Mouse (Mus musculus): ENCODE results near the gene Gm45213. TPM values are rescaled to one million over a fixed set of nuclear protein-coding genes. Genes with fewer than 3 reads are reported as not detected.
A peak's percentile ranks its signal among the peaks of the same experiment; 100 is the strongest.

The Gm45213 gene
- total RNA-seq (2021) = not detected
- long read RNA-seq = 0 reads

- no peak for DNase-seq (ENCODE audit: low spot score in 2 of 2)
Measured at GRCm38 (mm10) chr7:66043552-66044459, at the start of gene Gm45213. TSS of gene Gm45213 (plus strand) at chr7:66043602.

DNA sequence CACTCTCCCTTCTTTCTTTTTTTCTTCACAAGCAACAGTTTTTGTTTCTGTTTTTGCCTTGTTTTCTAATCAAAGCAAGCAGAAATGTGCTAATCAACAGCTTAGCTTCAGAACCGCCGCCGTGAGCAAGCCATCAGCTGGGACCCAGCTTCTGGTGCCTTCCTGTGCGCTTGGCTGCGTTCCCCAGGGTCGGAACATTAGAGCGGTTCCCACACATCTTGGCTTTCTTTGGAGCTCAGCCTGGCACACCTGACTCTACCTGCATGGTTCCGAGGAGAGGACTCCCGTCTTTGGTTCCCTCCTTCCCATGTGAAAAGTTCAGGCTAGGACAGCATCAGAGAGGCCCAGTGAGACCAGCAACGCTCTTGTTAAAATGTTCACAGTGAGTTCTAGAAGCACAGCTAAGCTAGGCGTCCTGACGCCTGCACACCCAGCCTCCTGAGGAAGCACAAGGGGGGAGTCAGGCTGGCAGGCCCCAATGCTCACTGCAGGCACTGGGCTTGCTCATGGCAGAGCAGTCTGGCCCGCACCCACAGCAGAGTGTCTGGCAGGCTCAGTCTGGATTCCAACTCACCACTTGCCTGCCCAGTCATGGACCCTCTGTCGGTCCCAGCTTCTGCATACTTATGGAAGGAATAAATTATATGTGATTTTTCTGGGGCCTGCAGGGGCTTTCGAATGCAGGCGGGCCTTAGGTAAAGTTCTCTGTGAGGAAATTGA is 42.2 kb upstream of the Gm45213 start:
- DNase-seq (ENCODE audit: low spot score in 2 of 2) = peak; percentile 33 to 38

DNA sequence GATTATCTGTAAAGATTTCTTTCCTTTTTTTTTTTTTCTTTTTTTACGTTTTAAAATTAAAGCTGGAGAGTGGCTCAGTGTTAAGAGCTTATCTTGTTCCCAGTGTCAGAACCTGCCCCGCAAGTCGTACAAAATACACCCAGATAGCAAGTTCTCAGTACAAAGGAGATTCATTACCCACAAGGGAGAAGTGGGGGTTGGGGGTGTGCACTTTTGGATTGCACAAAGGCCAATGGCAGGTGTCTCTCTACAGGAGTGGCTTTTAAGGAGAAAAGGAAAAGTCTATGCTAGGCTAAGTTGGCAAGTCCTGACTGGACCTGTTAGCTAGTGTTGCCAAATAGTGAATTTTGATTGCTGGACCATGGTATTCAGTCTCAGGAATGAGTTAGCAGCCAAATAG is 41.6 kb upstream of the Gm45213 start:
- DNase-seq (ENCODE audit: low spot score in 2 of 2) = no peak

- no peak for DNase-seq (ENCODE audit: low spot score in 2 of 2)
Measured at GRCm38 (mm10) chr7:66003447-66003846, 40.0 kb upstream of the Gm45213 start.

DNA sequence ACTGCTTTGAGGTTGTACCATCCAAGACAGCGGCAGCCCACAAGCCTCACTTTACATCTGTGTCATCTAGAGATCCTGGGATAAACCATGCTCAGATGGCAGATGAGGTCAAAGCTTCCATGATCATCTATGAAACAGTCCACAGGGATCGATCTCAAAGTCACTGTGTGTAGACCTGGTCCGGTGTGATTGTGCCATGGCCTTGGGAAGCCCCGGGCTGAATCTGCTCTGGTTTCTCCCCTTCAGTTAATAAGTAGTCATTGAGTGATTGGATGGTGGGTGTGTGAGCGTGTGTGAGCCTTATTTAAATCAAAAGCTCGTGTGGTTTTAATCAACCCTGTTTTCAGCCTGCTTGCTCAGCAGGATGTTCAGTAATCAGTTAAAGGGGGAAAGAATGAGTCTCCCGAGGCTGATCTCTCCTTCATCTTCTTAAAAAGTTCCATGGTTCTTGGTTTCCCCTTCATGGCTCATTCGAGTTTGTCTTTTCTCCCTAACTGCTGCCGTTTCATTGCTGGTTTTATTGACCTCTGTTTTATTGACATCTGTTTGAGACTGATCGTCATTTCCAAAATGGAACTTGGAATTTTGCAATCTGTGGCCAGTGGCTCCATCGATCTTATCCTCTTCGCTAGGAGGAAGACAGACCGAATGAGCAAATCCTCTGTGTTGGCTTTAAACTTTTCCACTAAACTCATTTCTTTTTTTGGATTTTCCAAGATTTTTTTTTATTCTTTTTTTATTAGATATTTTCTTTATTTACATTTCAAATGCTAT is 39.4 kb upstream of the Gm45213 start:
- DNase-seq (ENCODE audit: low spot score in 2 of 2) = no peak

DNA sequence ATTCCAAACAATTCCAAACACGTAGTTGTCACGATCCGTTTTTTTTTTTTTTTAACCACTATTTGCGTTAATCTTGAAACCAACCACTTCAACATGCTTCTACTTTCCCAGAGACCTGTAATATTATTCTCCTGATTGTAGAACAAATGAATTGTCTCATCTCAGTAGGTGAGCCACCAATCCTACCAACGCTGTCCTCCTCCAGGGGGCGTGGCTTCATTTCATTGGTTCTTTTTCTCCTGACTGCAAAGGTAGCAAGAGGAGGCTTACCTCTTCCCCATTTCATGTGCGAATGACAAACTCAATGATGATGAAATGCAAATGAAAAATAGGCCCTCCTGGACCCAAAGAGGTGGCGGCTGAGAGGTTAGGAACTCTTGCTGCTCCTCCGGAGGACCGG is 38.3 kb upstream of the Gm45213 start:
- no peak for DNase-seq (ENCODE audit: low spot score in 2 of 2)

- DNase-seq (ENCODE audit: low spot score in 2 of 2) = no peak
Measured at GRCm38 (mm10) chr7:66008161-66008891, 35.1 kb upstream of the Gm45213 start.

DNA sequence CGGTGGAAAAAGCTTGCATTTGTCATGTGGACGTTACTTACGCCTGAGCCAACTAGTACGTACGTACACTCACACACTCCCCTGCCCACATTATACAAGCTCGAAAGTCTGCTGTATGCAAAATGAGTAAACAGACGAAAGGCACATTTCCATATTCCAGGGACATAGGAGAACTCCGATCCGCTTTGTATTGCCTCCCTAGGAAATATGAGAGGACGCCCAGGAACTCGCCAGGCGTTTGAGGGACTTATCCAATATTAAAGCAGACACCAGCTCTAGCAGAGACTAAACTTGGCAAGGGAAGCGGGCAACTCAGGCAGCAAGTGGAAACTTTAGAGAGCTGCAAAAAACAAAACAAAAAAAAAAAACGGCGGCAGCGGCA is 34.5 kb upstream of the Gm45213 start:
- no peak for DNase-seq (ENCODE audit: low spot score in 2 of 2)

GRCm38 (mm10) chr7:66010518-66010917 is 32.9 kb upstream of the Gm45213 start:
- no peak for DNase-seq (ENCODE audit: low spot score in 2 of 2)

DNA sequence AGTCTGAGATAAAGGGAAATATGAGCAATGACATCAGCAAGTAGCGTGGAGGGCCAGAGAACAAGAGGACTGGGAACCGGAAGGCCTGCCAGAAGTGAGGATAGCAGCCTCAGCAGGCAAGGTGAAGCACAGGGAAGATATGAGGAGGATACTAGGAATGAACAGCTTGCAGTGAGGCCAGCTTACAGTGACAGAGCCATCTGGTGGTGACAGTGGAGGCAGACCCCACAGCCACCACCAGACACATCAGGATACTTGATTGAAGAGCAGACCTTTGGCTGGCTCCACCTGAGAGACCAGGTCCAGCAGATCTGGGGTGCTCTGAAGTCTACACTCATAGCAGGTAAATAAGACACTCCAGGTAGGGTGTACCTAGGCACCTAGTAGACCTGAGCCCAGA is 15.7 kb upstream of the Gm45213 start:
- DNase-seq (ENCODE audit: low spot score in 2 of 2) = no peak

- no peak for DNase-seq (ENCODE audit: low spot score in 2 of 2)
Measured at GRCm38 (mm10) chr7:66028766-66029512, 14.5 kb upstream of the Gm45213 start.

DNA sequence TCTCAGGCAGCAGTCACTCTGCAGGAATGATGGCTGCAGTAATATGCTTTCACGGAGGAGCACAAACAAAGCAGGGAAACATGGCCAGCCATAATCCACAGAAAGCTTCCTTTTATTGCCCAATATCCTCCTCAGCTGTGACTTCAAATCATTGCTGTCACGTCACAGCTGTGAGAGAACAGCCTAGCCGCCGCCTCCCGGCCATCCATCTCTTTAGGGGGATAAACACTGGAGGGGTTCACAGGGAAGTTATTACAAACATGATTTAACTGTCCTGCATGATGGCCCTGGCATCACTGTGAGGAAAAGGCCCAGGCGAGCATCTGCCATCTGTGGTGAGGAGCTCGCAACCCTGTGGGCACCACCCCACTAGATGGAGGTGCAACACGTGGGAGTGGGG is 6.6 kb upstream of the Gm45213 start:
- DNase-seq (ENCODE audit: low spot score in 2 of 2) = no peak

DNA sequence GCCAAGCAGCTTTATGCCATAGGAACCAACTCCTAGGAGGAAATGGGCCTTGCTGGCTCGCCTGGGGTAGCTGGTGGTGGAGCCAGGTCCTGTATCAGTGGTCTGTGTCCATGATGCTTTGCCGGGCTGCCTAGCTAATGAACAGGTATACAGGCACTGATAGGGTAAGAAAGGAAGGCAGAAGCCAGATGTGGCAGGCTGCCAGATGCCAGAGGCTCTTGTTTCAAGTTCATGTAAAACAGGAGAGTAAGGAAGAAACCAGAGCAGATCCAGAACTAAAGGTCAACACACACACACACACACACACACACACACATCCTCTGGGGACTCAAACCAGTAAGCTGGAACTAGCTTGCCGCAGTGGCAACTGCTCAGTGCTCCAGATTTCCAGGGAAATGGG is 5.1 kb upstream of the Gm45213 start:
- no peak for DNase-seq (ENCODE audit: low spot score in 2 of 2)

DNA sequence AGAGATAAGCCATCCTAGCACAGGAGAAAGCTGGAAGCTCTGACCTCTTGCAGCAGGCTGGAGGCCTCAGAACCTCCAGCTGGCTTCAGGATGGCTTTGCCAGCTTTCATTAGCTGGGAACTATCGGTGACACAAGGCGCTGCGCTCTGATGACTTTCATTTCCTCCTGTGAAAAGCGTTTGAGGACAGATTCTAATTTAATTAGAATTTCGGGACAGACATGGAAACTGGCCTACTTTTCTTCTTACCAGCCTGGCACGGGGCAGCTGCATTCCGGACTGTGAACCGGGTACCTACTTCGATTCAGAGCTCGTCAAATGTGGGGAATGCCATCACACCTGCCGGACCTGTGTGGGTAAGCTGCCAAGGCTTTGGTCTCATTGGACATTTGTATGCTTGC is 4.7 kb upstream of the Gm45213 start:
- DNase-seq (ENCODE audit: low spot score in 2 of 2) = no peak

DNA sequence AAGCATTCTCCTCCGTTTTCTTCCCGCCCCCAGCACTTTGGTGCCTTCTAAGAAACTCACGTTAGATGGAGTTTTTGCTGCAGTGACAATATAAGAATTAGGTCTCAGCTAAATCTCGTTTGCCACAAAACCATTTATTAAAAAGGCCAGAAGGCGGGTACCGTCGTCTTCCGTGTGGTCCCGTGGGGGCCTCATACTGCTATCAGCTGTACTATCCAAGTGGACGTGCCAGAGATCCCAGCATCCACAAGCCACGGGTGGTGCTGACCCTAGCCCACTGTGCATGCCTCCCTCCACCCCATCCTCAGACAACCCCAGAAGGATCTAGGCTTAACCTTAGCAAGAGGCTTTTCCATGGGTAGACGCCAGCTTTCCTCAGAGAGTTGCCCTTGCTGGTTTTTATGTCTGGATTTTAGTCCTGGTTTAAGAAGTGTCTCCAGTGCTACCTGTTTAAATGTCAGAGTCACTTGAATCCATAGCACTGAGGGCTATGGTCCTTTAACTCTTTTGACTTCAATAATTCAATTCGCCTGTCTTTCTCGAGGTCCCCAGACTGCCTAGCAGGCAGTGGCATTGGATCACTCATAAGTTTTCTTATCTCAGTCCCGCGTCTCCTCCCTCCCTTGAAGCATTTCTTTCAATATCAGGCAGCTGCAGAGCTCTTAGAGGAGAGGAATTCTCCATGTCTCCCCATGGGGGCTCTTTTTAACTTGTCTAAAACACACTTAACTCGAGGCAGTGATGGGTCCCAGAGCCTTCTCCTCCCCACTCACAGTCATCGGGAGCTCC is 3.2 kb upstream of the Gm45213 start:
- no peak for DNase-seq (ENCODE audit: low spot score in 2 of 2)

DNA sequence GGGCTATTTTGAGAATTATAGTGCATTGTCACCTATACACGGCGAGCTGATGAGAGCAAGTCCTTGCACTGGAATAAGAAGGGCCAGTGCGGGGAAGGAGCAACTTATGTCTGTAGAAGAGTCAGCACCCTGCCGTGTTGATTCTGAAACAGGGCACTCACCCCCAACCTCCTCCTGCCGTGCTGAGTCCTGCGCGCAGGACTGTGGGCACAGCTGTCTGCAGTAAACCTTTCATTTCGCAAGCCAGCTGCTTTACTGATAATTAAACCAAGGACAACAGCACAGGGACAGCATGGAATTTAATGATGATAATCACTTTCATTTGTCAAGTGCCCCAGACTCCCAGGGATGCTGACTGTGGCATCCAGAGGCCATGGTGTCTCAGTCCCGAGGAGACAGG is 1.2 kb downstream of the Gm45213 start:
- DNase-seq (ENCODE audit: low spot score in 2 of 2) = no peak

DNA sequence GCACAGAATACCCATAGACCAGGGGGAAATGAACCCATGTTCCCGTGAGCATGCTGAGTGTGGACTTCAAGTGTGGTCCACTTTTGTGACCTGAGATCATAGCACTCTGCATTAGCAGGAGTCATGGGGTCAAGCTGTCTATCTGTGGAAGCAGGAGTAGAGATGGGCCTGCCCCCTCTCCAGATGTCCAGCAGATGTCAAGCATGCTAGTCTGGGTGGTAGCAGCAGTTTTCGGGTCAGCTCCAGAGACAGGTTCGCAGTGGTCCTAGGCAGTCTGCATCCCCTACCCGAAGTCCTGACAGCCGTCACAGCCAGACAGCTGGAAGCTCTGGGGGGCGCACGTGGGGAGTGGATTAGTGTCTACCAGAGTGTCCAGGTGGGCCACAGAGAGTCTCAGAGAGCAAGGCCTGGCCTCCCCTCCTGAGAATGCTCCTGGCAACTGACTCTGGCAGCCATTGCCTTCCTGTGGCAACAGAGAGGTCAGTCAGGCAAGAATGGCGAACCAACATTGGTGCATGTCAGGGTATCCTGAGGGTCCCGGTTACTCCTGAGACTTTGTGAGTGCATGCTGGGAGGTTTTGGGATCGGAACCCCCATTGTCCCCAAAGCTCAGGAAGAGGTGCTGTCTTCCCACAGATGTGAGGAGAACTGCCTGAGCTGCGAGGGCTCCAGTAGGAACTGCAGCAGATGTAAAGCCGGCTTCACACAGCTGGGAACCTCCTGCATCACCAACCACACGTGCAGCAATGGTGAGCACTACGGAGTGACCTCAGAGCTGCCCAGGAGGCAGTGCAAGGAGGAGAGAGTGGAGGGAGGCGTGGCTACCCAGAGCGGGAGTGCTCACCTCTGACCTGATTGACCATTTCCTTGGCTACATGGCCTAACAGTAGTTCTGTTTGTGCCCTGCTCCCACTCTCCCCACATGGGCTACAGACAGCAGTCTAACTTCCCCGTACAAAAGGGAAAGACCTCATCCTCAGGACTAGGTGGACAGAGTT is 3.8 kb downstream of the Gm45213 start:
- DNase-seq (ENCODE audit: low spot score in 2 of 2) = no peak

DNA sequence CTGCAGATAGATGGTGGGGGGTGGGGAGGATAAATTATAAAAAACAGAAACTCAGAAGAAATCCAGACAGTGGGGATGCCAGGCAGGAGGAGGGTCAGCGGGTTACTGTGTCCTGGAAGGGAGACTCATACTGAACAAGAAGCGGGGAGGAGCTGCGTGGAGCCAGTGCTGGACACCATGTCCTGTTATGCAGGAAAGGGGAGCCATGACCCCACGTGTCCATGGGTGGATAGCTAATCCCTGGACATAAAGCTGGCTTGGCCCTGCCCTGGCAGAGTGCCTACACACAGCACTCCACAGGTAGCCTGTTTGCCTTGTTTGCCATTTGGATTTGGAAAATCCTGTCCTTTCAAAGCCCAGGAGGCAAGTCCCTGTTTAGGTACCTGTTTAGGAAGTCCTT is 4.6 kb downstream of the Gm45213 start:
- no peak for DNase-seq (ENCODE audit: low spot score in 2 of 2)

Data from layer of hippocampus, postnatal 10 days (tissue).